Mouse (Mus musculus): ENCODE measurements around the gene Ppfia3. TPM values are rescaled to one million over a fixed set of nuclear protein-coding genes. Genes with fewer than 3 reads are reported as not detected.
"Not testable (repeated sequence)": the region's sequence is repeated elsewhere in the genome, so short reads cannot be mapped to it uniquely, and the experiment has no call there.

Gene Ppfia3
- 1 to 10 TPM; 1.5 to 1.7 TPM for total RNA-seq (2021)
- long read RNA-seq, experiment 1, result 0 reads
- long read RNA-seq, experiment 2, result 0 reads

DNA sequence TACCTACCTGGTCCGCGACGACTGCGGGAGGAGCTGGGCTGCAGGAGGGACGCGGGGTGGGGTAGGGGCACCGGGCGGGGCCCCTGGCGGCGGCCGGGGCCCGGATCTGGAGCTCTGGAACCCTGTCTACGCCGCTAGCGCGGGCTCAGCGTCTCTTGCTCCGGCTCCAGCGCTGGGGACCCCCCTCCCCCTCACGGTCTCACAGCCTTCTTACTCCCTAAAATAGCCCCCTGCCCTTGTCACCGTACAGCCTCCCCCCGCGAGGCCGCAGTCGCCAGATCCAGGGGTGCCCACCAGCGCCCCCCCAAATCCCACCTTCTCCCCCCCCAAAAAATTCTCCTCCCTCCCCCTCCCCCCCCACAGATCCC, at the start of gene Ppfia3:
Gene Ppfia3 (minus strand): TSS at position 368 of the 368 bp plus-strand sequence.
- DNase-seq, result no peak

- DNase-seq, result no peak
Measured at GRCm38 (mm10) chr7:45415636-45416035, 48.8 kb upstream of the Ppfia3 start.

DNA sequence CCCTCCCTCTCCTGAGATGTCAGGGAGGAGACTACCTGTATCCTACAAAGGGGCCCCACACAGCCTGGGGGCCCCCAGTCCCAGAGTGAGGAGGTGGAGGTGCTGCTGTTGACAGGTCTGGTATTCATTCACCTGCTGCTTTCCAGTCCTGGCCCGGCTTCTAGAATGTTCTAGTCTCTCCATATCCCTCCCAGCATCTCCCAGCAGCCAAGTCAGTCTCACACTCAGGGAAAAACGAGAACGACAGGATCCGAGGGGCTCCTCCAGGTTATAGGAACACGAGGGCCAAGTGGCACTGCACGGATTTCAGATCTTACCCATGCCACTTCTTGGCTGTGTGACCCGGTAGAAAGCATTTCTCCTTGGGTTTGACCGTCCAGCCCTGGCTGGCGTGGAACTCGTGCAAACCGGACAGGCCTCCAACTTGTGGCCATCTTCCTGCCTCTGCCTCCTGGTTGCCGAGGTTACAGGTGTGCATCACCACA, 48.0 kb upstream of the Ppfia3 start:
- no peak for DNase-seq

- no peak for DNase-seq
Measured at GRCm38 (mm10) chr7:45413864-45414739, 47.3 kb upstream of the Ppfia3 start.

DNA sequence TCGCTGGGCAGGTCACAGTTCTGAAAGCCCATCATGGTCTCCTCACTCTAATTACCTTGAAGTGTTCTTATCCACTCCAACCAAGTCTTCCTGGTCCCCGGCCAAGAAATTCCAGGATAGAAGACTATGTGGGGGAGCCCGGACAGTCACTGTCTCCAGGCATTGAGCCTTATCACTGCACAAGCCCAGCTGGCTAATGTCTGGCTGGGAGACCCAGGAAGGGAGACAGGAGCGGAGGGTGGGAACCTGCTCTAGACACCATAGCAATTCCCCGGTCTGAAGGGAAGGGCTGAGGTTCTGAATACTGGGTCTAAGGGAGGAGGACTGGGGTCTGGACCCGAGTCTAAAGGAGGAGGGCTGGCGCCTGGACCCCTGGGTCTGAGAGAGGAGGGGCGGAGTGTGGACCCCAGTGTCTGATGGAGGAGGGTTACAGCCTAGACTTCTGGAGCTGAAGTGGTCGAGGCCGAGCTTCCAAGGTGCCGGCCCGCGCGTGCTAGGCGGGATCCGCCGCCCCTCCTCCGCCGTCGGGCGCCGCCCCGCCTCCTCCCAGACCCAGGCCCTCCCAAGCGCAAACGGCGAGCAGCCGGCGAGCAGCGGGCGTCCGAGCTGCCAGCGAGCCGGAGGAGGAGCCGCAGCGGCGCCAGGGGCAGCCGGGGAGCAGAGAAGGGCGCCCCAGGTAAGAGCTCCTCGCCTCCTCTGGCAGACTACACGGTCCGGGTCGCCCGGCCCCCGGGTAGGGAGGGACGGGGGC, 46.5 kb upstream of the Ppfia3 start, which contains the start of gene Ntf5:
Gene Ntf5 (plus strand): TSS at position 583 of the 751 bp plus-strand sequence.
- DNase-seq, result peak; percentile 21 to 26

GRCm38 (mm10) chr7:45412421-45412820, 45.6 kb upstream of the Ppfia3 start:
- DNase-seq, result no peak

DNA sequence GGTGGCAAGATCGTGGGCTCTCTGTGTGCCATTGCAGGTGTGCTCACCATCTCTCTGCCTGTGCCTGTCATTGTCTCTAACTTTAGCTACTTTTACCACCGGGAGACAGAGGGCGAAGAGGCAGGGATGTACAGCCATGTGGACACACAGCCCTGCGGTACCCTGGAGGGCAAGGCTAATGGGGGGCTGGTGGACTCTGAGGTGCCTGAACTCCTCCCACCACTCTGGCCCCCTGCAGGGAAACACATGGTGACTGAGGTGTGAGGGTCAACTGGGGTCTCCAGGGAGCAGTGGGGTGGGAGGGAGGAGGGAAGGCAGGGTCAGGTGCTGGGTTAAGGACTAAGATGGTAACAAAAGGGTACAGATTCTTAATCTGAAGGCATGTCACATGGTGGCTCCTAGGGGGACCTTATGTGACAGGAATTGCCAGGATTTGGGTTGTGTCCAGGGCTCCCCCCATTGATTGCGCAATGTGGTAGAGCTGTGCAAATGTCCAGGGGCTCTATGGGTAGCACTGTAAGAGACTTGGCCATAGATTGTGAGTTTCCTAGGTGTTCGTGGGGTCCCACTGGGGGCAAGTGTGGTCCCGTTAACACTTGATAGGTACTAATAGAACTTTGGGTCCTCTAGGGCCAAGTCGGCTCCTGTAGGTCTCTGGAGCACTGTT, 42.8 kb upstream of the Ppfia3 start:
- DNase-seq, result no peak

- no peak for DNase-seq
Measured at GRCm38 (mm10) chr7:45408949-45409348, 42.1 kb upstream of the Ppfia3 start.

- no peak for DNase-seq
Measured at GRCm38 (mm10) chr7:45408351-45408750, 41.5 kb upstream of the Ppfia3 start.

DNA sequence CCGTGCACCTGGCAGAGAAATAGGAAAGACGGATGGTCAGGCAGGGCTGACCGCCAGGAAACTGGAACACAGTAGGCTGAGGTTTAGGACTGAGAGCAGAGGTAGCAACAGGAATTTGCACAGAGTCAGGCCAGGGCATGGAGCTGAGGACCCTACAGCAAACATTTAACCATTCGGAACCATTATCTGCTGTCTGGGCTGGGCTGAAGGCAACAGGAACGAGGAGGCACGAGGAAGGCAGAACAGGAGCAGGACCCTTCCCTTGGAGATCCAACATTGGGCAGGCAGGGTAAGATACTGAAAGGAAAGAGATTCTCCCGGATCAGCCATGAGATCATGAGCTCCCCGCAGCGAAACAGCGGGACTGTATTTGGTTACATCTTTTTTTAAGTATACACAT, 41.0 kb upstream of the Ppfia3 start:
- DNase-seq, result no peak

DNA sequence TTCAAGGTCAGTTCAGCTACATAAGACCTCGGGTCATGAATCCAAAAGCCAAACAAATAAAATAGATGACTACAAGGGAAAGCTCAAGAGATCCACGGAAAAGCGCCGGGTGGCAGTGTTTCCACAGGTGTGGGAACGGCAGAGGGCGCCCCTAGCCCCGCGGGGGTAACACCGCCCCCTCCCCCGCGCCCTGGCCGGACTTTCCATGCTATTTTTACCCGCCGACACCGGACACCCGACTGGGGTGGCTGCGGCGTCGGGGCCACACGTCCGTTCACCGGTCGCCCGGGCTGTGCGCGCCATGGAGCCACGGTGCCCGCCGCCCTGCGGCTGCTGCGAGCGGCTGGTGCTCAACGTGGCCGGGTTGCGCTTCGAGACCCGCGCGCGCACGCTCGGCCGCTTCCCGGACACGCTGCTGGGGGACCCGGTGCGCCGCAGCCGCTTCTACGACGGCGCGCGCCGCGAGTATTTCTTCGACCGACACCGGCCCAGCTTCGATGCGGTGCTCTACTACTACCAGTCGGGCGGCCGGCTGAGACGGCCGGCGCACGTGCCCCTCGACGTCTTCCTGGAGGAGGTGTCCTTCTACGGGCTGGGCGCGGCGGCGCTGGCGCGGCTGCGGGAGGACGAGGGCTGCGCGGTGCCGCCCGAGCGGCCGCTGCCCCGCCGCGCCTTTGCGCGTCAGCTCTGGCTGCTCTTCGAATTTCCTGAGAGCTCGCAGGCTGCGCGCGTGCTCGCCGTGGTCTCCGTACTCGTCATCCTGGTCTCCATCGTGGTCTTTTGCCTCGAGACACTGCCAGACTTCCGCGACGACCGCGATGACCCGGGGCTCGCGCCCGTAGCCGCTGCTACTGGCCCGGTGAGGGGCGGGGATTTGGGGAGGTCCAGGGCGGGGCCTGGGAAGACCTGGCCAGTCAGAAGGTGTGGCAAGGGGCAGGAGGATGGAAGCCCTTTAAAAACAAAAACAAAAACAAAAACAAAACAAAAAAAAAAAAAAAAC, 39.6 kb upstream of the Ppfia3 start:
- peak; percentile 47 to 49 for DNase-seq

DNA sequence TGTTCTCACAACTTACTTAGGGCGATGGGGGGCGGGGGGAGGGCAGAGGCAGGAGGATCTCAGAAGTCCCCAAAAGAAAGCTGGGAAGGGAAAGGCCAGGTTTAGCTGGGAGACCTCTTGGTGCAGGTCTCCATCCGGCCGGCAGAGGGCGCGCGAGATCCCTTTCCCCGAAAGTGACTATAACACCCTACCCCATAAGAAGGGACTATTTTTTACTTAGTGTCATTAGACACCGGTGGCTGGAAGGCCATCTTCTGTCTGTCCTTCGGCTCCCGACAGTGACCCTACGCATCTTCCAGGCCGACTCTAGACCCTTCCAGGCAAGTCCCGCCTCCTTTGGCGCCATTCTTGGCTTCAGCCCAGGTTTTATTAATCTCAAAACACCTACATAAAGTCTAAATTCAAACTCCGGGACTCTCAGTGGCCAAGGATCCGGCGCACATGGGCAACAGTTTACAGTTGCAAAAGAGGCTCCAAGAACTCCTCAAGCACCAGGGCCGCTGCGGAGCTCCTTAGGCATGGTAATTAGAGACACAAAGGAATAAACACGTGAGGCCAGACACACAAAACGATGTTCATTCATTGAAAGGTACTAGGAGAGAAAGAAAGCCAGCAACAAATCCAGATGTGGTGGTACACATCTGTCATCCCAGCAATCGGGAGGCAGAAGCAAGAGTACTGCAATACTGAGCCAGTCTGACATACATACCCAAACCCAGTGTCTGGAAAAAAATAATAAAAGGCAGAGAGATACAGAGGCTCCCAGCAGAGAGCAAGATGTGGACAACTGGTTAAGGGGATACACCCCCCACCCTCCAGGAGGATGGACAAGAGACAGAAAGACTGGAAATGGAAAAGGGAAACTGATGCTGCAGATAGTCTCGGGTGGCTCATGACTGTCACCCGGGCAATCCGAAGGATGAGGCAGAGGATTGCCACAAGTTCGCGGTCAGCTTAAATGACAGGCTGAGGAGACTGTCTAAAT, 38.6 kb upstream of the Ppfia3 start, which contains the start of gene Kcna7:
Gene Kcna7 (plus strand): TSS at position 563 of the 985 bp plus-strand sequence.
- DNase-seq, result peak; percentile 79 to 86

GRCm38 (mm10) chr7:45403532-45404261, 36.9 kb upstream of the Ppfia3 start:
- DNase-seq, result peak; percentile 75 to 82

DNA sequence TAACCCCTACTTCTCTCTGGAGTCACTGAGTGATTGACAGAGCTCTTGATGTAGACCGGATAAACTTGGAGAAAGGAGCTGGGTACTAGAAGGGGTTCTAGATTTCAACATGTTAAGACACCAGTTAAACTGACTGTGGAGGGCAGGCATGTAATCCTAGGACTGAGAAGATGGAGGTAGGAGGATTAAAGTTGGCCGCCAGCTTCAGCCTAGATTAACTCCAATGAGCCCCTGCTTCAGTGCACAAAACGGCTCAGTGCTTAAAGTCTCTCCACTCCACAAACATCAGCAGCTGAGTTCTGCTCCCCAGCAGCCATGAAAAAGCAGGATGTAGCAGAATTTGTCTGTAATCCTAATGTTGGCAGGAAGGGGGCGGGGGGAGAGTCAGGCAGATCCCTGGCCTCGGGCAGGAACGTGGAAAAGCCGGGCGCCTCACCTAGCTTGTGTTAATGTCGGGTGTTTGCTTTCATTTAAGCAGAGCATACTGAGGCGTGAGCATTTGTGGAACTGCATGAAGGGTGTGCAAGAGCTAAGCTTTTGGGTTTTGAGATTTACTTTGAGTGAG, 34.8 kb upstream of the Ppfia3 start:
- DNase-seq, result no peak

- DNase-seq, result no peak
Measured at GRCm38 (mm10) chr7:45396787-45397186, 30.0 kb upstream of the Ppfia3 start.

GRCm38 (mm10) chr7:45396337-45396775, 29.5 kb upstream of the Ppfia3 start:
- DNase-seq, result not testable (repeated sequence)

DNA sequence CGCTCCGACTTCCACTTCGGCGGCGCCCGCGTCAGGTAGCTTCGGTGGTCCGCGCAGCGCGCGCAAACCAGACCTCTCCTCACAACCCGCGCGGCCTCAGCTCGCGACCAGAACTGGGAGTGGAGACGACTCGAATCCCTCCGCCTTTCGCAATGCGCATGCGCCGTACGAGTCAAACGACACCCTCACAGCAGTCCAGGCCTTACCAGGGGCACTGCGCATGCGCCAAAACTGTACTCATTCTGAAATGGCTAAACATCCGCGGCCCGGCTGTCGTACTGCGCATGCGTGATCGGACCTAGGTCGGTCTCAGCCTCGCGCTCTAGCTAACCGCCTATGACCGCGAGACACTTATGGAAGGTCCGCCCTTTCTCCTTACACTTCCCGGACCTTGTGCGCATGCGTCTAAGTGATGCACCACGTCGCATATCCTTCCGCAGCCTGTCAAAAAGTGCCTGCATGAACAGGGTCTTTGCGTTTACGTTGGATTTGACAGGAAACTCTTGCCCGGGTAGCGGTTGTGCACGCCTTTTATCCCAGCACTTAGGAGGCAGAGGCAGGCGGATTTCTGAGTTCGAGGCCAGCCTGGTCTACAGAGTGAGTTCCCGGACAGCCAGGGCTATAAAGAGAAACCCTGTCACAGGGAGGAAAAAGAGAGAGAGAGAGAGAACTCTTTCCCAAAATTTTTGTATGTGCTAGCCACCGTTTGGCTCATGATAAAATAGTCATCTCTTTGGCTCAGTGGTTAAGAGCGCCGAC, 28.9 kb upstream of the Ppfia3 start, which contains the start of gene Snrnp70:
Gene Snrnp70 (minus strand): TSS at position 165 of the 759 bp plus-strand sequence.
- DNase-seq, result peak; percentile 100

DNA sequence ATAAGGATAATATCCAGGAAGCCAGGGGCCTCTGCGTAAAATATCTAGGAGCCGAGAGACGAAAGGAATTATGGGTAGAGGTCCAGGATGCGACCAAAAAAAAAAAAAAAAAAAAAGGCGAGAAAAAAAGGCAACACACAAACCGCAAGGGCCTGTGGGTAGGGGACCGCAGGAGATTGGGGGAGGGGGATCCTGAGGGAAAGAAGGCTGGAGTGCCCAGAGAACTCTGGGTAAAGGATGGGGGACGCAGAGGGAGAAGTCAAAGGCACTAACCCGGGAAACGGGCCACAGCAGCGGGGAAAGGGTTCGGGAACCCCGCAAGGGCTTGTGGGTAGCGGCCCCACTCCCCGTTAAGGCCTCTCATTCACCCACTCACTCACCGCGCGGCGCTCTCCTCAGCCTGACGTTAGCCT, 28.3 kb upstream of the Ppfia3 start:
- no peak for DNase-seq
